Mouse (Mus musculus) cerebellum, adult 2 months (tissue): ENCODE measurements around the gene Pgbd5. TPM values are rescaled to one million over a fixed set of nuclear protein-coding genes. Genes with fewer than 3 reads are reported as not detected.
A peak's percentile ranks its signal among the peaks of the same experiment; 100 is the strongest.

ENCODE experiments used
- DNase-seq, 2 experiments: peaks; one replicate each; pipeline ENCODE4 v3.0.0; 2021
- H3K27ac ChIP-seq: fragments of 200-500 bp; 2 replicates; pipeline ENCODE4 v1.5.1; 2012; ENCODE audit warnings: low read length, control low read depth, inconsistent platforms; ENCODE audit not compliant: insufficient read depth
- H3K27me3 ChIP-seq: fragments of 200-500 bp; 2 replicates; pipeline ENCODE4 v1.6.1; 2012; ENCODE audit warnings: inconsistent platforms, mild to moderate bottlenecking, low read length, moderate library complexity; ENCODE audit not compliant: control insufficient read depth, insufficient read depth
- H3K4me1 ChIP-seq: fragments of 200-500 bp; 2 replicates; pipeline ENCODE4 v1.6.1; 2011; ENCODE audit warnings: low read length; ENCODE audit not compliant: control insufficient read depth, insufficient read depth
- H3K4me3 ChIP-seq: fragments of 200-500 bp; replicated peaks from 2 replicates; pipeline ENCODE3; 2011; ENCODE audit warnings: mild to moderate bottlenecking, low read depth, low read length, control low read depth; ENCODE audit not compliant: insufficient read depth
- CTCF ChIP-seq: fragments of 200-500 bp; IDR thresholded peaks from 2 replicates; pipeline ENCODE4 v1.5.1; 2011; ENCODE audit warnings: low read depth, mild to moderate bottlenecking, control low read depth, low read length, moderate library complexity, borderline replicate concordance; ENCODE audit not compliant: insufficient read depth
- POLR2A ChIP-seq: fragments of 200-500 bp; IDR thresholded peaks from 2 replicates; pipeline ENCODE4 v1.6.1; 2011; ENCODE audit warnings: low read length, control low read depth, borderline replicate concordance; ENCODE audit not compliant: insufficient read depth
- WGBS: fragments of 180-500 bp; shearing (Covaris S2); methylation state at CpG from one replicate; pipeline ENCODE4 v1.1.7; 2018; 5-methylcytosine and 5-hydroxymethylcytosine counted together
- polyA plus RNA-seq: library from polyadenylated mRNA; depleted of rRNA; stranded (reverse); fragments of >200 nt; gene quantifications from 2 replicates; pipeline ENCODE4 v1.2.3, GENCODE M21; 2012

The Pgbd5 gene
- polyA plus RNA-seq, 1 experiment, result 142 TPM

DNA sequence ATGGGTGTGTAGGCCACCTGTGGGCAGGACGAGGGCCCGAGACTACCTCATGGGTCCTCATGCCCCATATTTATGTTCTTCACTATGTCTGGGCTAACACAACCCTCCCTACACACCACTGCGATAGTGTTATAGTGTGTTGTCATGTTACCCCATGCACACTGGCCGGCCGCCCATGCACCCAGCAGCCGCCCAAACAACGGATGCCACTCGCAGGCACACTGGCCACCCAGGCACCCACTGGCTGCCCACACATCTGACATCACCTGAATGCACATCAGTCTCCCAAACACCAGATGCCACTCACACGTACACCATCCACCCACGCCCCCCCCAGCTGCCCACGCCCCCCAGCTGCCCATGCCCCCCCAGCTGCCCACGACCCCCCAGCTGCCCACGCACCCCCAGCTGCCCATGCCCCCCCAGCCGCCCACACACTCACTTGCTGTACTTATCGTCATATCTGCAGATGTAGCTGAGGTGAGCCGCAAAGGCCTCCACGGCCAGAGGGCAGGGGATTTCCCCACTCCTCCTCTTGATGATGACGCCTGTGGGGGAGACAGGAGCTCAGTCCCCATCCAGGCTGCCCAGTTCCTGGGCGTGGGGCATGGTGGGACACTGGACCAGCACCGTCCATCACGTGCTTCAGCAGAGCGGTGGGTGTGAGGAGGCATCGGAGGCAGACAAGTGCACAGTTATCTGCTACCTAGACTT is 67.9 kb downstream of the Pgbd5 start:
- Histone ChIP-seq H3K4me1 (peaks cover 21% of the 10 kb centered on the region), H3K27me3 (no peaks in the 10 kb centered on the region), H3K4me3 (no peak overlapping the region), H3K27ac (no peak overlapping the region)
- 86% methylated on average over 22 of the region's 23 CpGs for WGBS
- no peak for DNase-seq
- no peak for TF ChIP-seq CTCF

DNA sequence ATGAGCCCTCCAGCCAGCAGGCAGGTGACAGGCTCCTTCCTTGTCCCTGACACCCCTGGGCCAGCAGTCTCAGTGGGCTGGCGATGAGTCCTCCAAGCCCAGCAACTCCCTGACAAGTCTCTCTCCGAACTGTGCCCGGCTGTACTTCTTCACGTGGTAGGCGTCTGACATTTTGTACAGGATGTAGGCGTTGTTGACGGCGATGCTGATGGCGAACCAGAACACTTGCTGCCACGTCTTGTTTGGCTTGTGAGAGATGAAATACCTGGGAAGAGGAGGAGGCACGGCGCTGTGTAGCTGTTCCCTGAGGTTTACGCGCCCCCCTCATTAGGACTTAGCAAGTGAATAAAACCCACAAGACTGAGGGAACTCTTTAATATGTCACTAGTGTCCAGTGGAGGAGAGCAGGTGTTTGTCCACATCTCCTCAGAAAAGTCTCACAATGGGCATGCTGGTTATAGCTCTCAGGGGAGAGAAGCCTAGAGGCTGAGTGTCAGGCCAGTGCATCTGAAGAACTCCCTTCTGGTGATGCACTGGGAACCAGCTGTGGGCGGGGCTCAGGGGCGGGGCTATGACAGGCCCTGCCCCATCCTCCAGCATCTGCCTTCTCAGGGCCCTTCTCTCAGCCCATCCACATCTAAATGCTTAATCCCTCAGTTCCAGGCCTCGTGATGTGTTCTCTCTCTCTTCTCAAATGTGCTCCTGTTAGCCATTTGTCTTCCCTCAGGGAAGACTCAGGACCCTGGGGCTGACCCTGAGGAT is 68.9 kb downstream of the Pgbd5 start:
- H3K27ac ChIP-seq, result no peak overlapping the region
- TF ChIP-seq POLR2A (no peak), CTCF (no peak)
- 80% methylated on average over 17 of the region's 17 CpGs for WGBS

GRCm38 (mm10) chr8:124368213-124368612 is 71.2 kb downstream of the Pgbd5 start:
- 21% methylated on average over 8 of the region's 8 CpGs for WGBS
- Histone ChIP-seq H3K4me1 (no peaks in the 10 kb centered on the region), H3K27ac (no peak overlapping the region), H3K27me3 (no peaks in the 10 kb centered on the region), H3K4me3 (no peak overlapping the region)
- peak; percentile 69 to 79 for DNase-seq
- TF ChIP-seq POLR2A, result no peak
- peak; percentile 93 for TF ChIP-seq CTCF

More for the DNA sequence above, 68.9 kb downstream of the Pgbd5 start:
- no peak overlapping the region for H3K4me3 ChIP-seq
- no peak for DNase-seq
- no peaks in the 10 kb centered on the region for H3K27me3 ChIP-seq
- H3K4me1 ChIP-seq, result peaks cover 12% of the 10 kb centered on the region

GRCm38 (mm10) chr8:124363337-124363736 is 76.1 kb downstream of the Pgbd5 start:
- 95% methylated on average over 15 of the region's 15 CpGs for WGBS
- TF ChIP-seq POLR2A (no peak), CTCF (no peak)
- no peak overlapping the region for H3K27ac ChIP-seq
- no peaks in the 10 kb centered on the region for H3K4me1 ChIP-seq
- DNase-seq, result no peak
- H3K27me3 ChIP-seq, result no peaks in the 10 kb centered on the region
- H3K4me3 ChIP-seq, result no peak overlapping the region

DNA sequence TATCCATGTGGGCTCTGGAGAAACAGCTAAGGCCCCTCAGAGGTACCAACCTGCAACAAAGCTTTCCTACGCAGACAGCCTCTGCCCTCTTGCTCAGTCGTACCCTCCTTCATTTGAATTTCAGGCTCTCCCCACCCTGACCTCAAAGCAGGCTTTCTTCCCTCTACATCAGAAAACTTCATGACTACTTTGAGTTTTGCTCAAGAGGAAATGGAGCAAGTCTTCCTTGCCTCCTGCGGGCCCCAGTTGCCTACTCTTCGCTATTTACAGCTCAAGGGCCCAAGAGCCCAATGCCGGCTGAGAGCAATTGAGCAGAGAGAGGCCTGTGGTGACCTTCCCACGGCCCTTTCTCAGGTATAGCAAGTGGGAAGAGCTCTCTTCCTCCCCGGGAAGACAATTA is 76.9 kb downstream of the Pgbd5 start:
- DNase-seq, result no peak
- no peak overlapping the region for H3K27ac ChIP-seq
- TF ChIP-seq CTCF (no peak), POLR2A (no peak)
- no peaks in the 10 kb centered on the region for H3K27me3 ChIP-seq
- H3K4me1 ChIP-seq, result no peaks in the 10 kb centered on the region
- WGBS, result 84% methylated on average over 7 of the region's 7 CpGs
- H3K4me3 ChIP-seq, result no peak overlapping the region

GRCm38 (mm10) chr8:124361773-124362427 is 77.6 kb downstream of the Pgbd5 start:
- H3K27ac ChIP-seq, result no peak overlapping the region
- 77% methylated on average over 11 of the region's 11 CpGs for WGBS
- H3K4me3 ChIP-seq, result no peak overlapping the region
- no peaks in the 10 kb centered on the region for H3K27me3 ChIP-seq
- no peak for DNase-seq
- TF ChIP-seq CTCF (no peak), POLR2A (no peak)
- no peaks in the 10 kb centered on the region for H3K4me1 ChIP-seq

- no peak for TF ChIP-seq CTCF
- no peak for TF ChIP-seq POLR2A
- 82% methylated on average over 3 of the region's 3 CpGs for WGBS
- Histone ChIP-seq H3K27me3 (no peaks in the 10 kb centered on the region), H3K4me3 (no peak overlapping the region), H3K27ac (no peak overlapping the region), H3K4me1 (no peaks in the 10 kb centered on the region)
- no peak for DNase-seq
Observed at GRCm38 (mm10) chr8:124360911-124361310, 78.5 kb downstream of the Pgbd5 start.
